Mouse (Mus musculus) lung, postnatal 0 days (tissue): Measurements from ENCODE around the gene Asgr1. TPM values are rescaled to one million over a fixed set of nuclear protein-coding genes. Genes with fewer than 3 reads are reported as not detected.
A peak's percentile ranks its signal among the peaks of the same experiment; 100 is the strongest.

Experiments
- ATAC-seq: fragments of 200-750 bp; cut with Nextera tagmentation; 2 replicates; pipeline ENCODE4 v1.8.0; 2017; ENCODE audit warnings: moderate library complexity
- DNase-seq: peaks from one replicate; pipeline ENCODE4 v3.0.0-alpha.2; 2016; ENCODE audit warnings: low spot score
- H3K27ac ChIP-seq: fragments of 300-500 bp; sonication (generic); 2 replicates; pipeline ENCODE4 v1.5.1; 2014; ENCODE audit warnings: antibody characterized with exemption, mild to moderate bottlenecking, low read length, mixed read lengths
- H3K27me3 ChIP-seq: fragments of 300-500 bp; sonication (generic); replicated peaks from 2 replicates; pipeline ENCODE4 v1.6.1; 2014; ENCODE audit warnings: low read length, mixed read lengths; ENCODE audit not compliant: insufficient read depth
- H3K36me3 ChIP-seq: fragments of 300-500 bp; sonication (generic); 2 replicates; pipeline ENCODE4 v1.6.1; 2014; ENCODE audit warnings: low read length, mixed read lengths; ENCODE audit not compliant: insufficient read depth
- H3K4me1 ChIP-seq: fragments of 300-500 bp; sonication (generic); 2 replicates; pipeline ENCODE4 v1.6.1; 2014; ENCODE audit warnings: antibody characterized with exemption, low read depth, low read length, mixed read lengths; ENCODE audit not compliant: insufficient read depth
- H3K4me2 ChIP-seq: fragments of 300-500 bp; sonication (generic); replicated peaks from 2 replicates; pipeline ENCODE4 v1.6.1; 2014; ENCODE audit warnings: low read depth, mild to moderate bottlenecking, low read length, moderate library complexity, mixed read lengths
- H3K4me3 ChIP-seq: fragments of 300-500 bp; sonication (generic); 2 replicates; pipeline ENCODE4 v1.5.1; 2014; ENCODE audit warnings: low read depth, low read length
- H3K9ac ChIP-seq: fragments of 300-500 bp; sonication (generic); replicated peaks from 2 replicates; pipeline ENCODE4 v1.6.1; 2014; ENCODE audit warnings: low read depth, mild to moderate bottlenecking
- H3K9me3 ChIP-seq: fragments of 300-500 bp; sonication (generic); 2 replicates; pipeline ENCODE4 v1.6.1; 2016; ENCODE audit warnings: low read length, mixed read lengths
- CTCF ChIP-seq: IDR thresholded peaks from 2 replicates; pipeline ENCODE4 v1.5.1; 2016; ENCODE audit warnings: antibody characterized with exemption, mild to moderate bottlenecking
- EP300 ChIP-seq: IDR thresholded peaks from 2 replicates; pipeline ENCODE4 v1.6.1; 2016; ENCODE audit warnings: antibody characterized with exemption, mild to moderate bottlenecking, control low read depth
- WGBS: fragments of 180-500 bp; shearing (Covaris S2); extraction: QIAGEN DNeasy Blood & Tissue Kit; methylation state at CpG from one replicate; pipeline ENCODE4 v1.1.7; 2014; 5-methylcytosine and 5-hydroxymethylcytosine counted together
- polyA plus RNA-seq: library from polyadenylated mRNA; unstranded; fragments of >200 nt; fragmentation: Nextera tagmentation; extraction: Ambion mirVana; gene quantifications from 2 replicates; pipeline ENCODE4 v1.2.1, GENCODE M21; 2015

Asgr1 gene
- polyA plus RNA-seq, 1 experiment from 2014 or later: 0.81 TPM

GRCm38 (mm10) chr11:70039631-70040030 is 14.3 kb upstream of the Asgr1 start:
- ATAC-seq (no peak), DNase-seq (no peak)
- H3K27ac ChIP-seq: no peak overlapping the region
- no peak overlapping the region for H3K4me3 ChIP-seq
- WGBS: 89% methylated on average over 10 of the region's 10 CpGs
- no peaks in the 10 kb centered on the region for H3K36me3 ChIP-seq
- no peak for TF ChIP-seq EP300
- H3K4me2 ChIP-seq: no peak overlapping the region
- H3K4me1 ChIP-seq: no peaks in the 10 kb centered on the region
- H3K9me3 ChIP-seq: no peaks in the 10 kb centered on the region
- no peaks in the 10 kb centered on the region for H3K27me3 ChIP-seq
- H3K9ac ChIP-seq: no peak overlapping the region

GRCm38 (mm10) chr11:70040184-70040583 is 13.7 kb upstream of the Asgr1 start:
- H3K27me3 ChIP-seq: no peaks in the 10 kb centered on the region
- TF ChIP-seq EP300 (no peak), CTCF (no peak)
- H3K4me3 ChIP-seq: no peak overlapping the region
- ATAC-seq (no peak), DNase-seq (no peak)
- H3K4me2 ChIP-seq: no peak overlapping the region
- WGBS: 77% methylated on average over 6 of the region's 7 CpGs
- H3K9me3 ChIP-seq: no peaks in the 10 kb centered on the region
- no peak overlapping the region for H3K27ac ChIP-seq
- H3K36me3 ChIP-seq: no peaks in the 10 kb centered on the region
- H3K4me1 ChIP-seq: no peaks in the 10 kb centered on the region
- H3K9ac ChIP-seq: no peak overlapping the region

- Histone ChIP-seq H3K4me2 (no peak overlapping the region), H3K9ac (no peak overlapping the region), H3K36me3 (no peaks in the 10 kb centered on the region), H3K4me3 (no peak overlapping the region), H3K27me3 (no peaks in the 10 kb centered on the region), H3K9me3 (no peaks in the 10 kb centered on the region), H3K4me1 (no peaks in the 10 kb centered on the region), H3K27ac (no peak overlapping the region)
- WGBS: 87% methylated on average over 17 of the region's 23 CpGs
- TF ChIP-seq EP300 (no peak), CTCF (no peak)
- DNase-seq (no peak), ATAC-seq (no peak)
These were observed 11.4 kb upstream of the Asgr1 start for GRCm38 (mm10) chr11:70042309-70043085.

GRCm38 (mm10) chr11:70043665-70044064 is 10.2 kb upstream of the Asgr1 start:
- no peak overlapping the region for H3K4me2 ChIP-seq
- H3K4me1 ChIP-seq: no peaks in the 10 kb centered on the region
- H3K4me3 ChIP-seq: no peak overlapping the region
- WGBS: 82% methylated on average over 7 of the region's 7 CpGs
- no peak for ATAC-seq
- no peaks in the 10 kb centered on the region for H3K36me3 ChIP-seq
- TF ChIP-seq CTCF: no peak
- TF ChIP-seq EP300: no peak
- no peaks in the 10 kb centered on the region for H3K27me3 ChIP-seq
- DNase-seq: no peak
- no peaks in the 10 kb centered on the region for H3K9me3 ChIP-seq
- H3K9ac ChIP-seq: no peak overlapping the region
- no peak overlapping the region for H3K27ac ChIP-seq

GRCm38 (mm10) chr11:70045435-70045834 is 8.4 kb upstream of the Asgr1 start:
- Histone ChIP-seq H3K4me2 (no peak overlapping the region), H3K36me3 (no peaks in the 10 kb centered on the region), H3K27ac (no peak overlapping the region), H3K9ac (no peak overlapping the region), H3K9me3 (no peaks in the 10 kb centered on the region), H3K27me3 (no peaks in the 10 kb centered on the region), H3K4me3 (no peak overlapping the region), H3K4me1 (no peaks in the 10 kb centered on the region)
- TF ChIP-seq EP300 (no peak), CTCF (no peak)
- DNase-seq (no peak), ATAC-seq (peak; percentile 26; the same call in 1 of the 2 replicates)
- WGBS: 35% methylated on average over 9 of the region's 9 CpGs

- no peak for DNase-seq
- 47% methylated on average over 6 of the region's 6 CpGs for WGBS
- no peak overlapping the region for H3K27ac ChIP-seq
- H3K4me2 ChIP-seq: no peak overlapping the region
- no peaks in the 10 kb centered on the region for H3K4me1 ChIP-seq
- no peak overlapping the region for H3K9ac ChIP-seq
- H3K4me3 ChIP-seq: no peak overlapping the region
- H3K36me3 ChIP-seq: no peaks in the 10 kb centered on the region
- TF ChIP-seq EP300: no peak
- TF ChIP-seq CTCF: no peak
- ATAC-seq: no peak
- no peaks in the 10 kb centered on the region for H3K27me3 ChIP-seq
- no peaks in the 10 kb centered on the region for H3K9me3 ChIP-seq
These were observed 4.5 kb upstream of the Asgr1 start for GRCm38 (mm10) chr11:70049366-70049765.
